Mouse (Mus musculus) olfactory bulb, adult 2 months (tissue): ENCODE results near the gene Arid1b.

Experiments used
- CTCF ChIP-seq: fragments of 200-500 bp; IDR thresholded peaks from 2 replicates; pipeline ENCODE4 v1.5.1; 2012; ENCODE audit warnings: low read depth, mild to moderate bottlenecking, low read length, moderate library complexity; ENCODE audit not compliant: insufficient read depth
- POLR2A ChIP-seq: fragments of 200-500 bp; IDR thresholded peaks from 2 replicates; pipeline ENCODE4 v1.6.1; 2012; ENCODE audit warnings: mild to moderate bottlenecking, low read depth, low read length, moderate library complexity; ENCODE audit not compliant: insufficient read depth

DNA sequence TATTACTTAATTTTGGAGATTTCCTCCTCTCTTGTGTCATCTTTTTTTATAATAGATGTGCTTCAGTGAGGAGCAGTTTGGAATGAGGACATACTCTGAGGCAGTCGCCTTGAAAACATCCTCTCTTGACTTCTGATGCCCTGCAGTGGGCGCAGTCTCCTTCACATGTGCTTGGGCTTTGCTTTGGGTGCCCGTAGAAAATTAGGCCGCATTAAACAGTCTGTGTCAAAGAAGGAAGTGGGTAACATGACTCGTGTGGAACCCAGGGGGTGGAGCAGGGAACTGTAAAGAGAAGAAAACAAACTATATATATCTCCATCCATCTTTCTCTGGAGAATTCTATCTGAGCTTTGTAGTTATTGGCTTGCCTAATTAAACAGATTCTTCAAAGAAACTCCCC is 201.3 kb downstream of the Arid1b start:
- no peak for TF ChIP-seq CTCF
- no peak for TF ChIP-seq POLR2A
